Mouse (Mus musculus) myocyte (in vitro differentiated cells): ENCODE data around the gene Nexn.

Experiments
- MAX ChIP-seq: IDR thresholded peaks from one replicate; pipeline ENCODE4 v1.6.1; 2011; ENCODE audit warnings: low read depth, mild to moderate bottlenecking, control low read depth
- POLR2A ChIP-seq: IDR thresholded peaks from one replicate; pipeline ENCODE4 v1.6.1; 2011; ENCODE audit warnings: low read depth, mild to moderate bottlenecking, control low read depth, moderate library complexity; ENCODE audit not compliant: insufficient read length
- TCF12 ChIP-seq: IDR thresholded peaks from one replicate; pipeline ENCODE4 v1.6.1; 2011; ENCODE audit warnings: mild to moderate bottlenecking, control low read depth; ENCODE audit not compliant: poor library complexity, insufficient read depth, severe bottlenecking

DNA sequence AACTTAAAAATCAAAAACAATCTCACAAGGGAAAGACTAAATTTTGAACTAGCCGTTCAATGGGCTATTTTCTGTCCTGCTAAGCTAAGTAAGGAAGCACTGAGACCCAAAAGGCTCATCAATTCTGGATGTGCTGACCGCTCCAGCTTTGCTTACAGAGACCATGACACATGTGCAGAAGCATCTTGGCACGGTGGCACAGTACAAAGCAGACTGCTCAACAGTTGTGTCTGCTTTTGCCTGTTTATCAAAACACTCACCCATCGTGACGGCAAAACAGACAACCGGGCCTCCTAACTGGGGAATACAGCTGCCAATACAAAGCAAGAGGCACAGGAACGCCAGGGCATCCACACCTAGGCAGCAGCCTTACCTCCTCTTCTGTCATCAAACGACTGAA, 38.9 kb upstream of the Nexn start:
- TF ChIP-seq POLR2A: no peak
- TF ChIP-seq TCF12: no peak
- TF ChIP-seq MAX: no peak
